Mouse (Mus musculus) thymus, postnatal 14 days (tissue): Measurements from ENCODE around the gene Pdzk1.

Experiments
- DNase-seq: peaks from one replicate; pipeline ENCODE4 v3.0.0; 2021

Pdzk1 gene

DNA sequence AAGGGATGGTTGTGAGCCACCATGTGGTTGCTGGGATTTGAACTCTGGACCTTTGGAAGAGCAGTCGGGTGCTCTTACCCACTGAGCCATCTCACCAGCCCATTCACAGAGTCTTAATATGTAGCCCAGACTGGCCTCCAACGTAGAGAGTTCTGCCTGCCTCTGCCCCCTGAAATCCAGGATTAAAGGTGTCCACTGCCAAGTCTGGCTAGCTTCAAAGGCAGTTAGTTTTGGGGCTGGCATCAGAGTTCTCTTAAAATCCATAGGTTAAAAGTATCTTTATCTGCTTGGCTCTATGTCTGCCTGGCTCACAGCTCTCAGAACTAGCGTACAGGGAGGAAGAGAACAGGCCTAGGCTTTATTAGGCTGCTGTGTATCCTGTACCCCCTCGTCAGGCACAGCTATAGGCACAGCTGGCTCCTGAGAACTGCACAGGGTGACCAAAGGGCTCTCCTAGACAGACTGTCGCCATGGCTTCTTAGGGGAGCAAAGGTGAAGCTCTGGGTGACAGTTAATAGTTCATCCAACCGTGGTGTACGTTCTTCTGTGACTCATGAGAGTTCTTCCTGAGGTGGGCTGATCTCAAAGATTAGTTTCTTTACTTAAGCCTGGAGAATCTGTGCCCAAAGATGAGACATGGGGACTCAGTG, 10.0 kb downstream of the Pdzk1 start:
- no peak for DNase-seq

DNA sequence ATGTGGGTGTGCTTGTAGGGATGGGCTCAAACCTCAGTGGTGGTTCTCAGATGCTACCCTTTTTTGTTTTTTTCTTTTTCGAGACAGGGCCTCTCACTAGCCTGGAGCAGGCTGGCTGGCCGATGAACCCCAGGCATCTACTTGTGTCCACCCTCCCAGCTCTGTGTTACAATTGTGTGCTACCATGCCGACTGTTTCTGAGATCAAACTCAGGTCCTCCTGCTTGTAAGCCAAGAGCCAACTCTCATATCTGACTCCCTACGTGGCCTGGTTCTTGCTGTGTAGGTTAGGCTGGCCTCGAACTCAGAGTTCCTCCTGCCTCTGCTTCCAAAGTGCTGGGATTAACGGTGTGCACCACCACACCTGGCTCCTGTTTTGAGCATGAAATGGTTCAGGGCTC, 16.1 kb downstream of the Pdzk1 start:
- DNase-seq: no peak

DNA sequence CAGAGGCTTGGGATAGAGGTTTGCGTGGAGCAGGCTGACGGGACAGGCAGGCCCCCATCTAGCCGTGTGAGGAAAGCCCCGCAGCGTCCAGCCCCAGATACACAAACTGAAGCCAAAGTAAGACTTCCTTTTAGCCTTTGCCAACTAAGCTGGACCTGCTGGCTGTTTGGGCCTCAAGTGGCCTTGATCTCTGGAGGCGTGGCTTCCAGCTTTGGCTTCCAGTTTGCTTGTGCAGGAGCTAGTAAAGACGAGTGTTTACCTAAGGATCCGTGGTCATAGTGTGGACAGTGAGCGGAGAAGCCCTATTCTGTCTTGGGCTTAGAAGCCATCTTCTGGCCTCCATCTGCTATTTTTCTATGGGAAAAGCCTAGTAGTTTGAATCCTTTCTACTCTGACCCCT, 16.7 kb downstream of the Pdzk1 start:
- DNase-seq: no peak

DNA sequence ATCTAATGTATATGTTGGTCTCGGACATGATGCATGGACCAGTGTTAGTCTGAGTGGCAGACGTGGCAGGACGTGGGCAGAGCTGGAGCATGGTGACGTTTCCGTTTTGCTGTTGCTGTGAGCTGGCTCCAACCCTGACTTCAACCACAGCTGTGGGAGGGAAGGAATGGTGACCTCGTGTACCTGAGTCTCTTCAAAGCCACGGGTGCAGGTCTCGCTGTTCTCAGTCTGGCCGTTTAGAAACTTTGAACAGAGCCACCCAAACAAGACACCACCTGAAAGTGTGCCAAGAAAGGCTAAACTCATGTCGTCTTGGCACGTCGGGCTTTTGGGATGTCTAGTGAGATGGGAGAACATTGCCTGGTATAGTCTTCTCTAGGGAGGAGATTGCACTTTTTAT, 17.9 kb downstream of the Pdzk1 start:
- peak; percentile 26 for DNase-seq

DNA sequence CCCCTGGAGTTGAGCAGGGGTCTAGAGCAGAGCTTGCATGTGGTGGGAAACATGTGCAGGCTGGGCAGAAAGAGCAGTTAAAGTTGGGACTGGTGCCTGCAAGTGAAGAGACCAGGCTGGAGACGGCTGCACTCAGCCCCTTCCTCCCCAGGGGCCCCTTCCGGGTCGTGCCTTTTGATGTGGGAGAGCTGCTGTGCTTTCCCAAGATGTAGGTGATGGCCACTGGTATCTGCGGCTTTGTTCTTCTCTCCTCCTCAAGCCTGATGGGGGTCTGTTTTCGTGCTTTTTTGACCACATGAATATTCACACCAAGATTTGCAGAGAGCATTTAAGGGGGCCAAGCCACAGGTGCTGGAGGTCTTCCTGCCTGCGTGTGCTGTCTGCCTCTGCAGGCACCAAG, 18.6 kb downstream of the Pdzk1 start:
- peak; percentile 64 for DNase-seq

DNA sequence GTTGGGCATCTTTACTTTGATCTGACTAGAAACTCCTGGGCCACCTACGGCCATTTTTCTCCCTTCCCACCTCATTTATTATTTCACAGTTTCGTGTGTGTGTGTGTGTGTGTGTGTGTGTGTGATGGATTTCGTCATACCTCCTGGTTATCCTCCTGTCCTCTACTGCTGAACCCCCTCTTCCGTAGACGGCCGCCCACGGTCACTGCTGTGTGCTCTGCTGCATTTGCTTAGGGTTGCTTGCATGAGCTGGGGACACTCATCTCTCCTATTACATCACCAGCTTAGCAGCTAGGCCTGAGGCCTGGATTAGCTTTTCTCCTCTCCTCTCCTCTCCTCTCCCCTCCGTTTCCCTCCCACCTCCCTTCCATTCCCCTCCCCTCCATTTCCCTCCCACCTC, 19.4 kb downstream of the Pdzk1 start:
- DNase-seq: no peak

DNA sequence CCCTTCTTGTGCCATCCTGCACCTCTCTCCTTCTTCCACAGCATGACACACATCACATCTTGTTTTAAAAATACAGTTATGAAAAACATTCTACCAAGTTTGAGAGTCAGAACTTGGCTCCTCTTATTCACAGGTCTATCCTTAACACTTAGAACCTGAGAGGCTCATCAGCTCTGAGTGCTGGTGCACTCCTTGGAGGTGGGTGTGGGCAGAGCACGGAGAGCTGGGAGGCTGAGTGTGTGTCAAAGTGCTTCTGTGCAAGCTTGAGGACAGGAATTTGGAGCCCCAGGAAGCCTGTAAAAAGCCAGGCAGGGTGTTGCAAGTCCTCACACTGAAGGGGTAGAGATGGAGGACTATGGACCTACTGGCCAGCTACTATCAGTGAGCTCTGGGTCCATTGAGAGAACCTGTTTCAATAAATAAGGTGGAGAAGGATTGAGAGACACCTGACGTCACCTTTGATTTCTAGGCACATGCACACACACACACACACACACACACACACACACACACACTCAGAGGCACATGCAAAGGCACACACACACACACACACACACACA, 20.2 kb downstream of the Pdzk1 start:
- DNase-seq: no peak

DNA sequence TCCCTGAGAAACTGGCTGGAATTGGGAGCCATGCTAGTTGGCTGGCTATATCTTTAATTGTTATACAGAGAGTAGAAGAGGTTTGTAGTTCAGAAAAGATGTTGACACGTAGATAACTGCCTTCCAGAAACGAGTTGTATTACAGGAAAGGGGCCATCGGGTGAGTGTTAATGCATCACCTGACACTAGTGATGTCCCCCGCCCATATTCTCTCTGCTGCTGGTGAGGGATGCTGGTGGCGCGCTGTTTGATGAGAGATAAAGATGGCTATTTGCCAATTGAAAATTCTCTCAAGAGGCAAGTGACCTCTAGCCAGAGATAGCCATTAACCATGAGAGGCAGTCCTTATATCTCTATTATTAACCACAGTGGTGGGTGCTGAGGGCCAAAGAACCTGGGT, 23.5 kb downstream of the Pdzk1 start:
- DNase-seq: no peak

DNA sequence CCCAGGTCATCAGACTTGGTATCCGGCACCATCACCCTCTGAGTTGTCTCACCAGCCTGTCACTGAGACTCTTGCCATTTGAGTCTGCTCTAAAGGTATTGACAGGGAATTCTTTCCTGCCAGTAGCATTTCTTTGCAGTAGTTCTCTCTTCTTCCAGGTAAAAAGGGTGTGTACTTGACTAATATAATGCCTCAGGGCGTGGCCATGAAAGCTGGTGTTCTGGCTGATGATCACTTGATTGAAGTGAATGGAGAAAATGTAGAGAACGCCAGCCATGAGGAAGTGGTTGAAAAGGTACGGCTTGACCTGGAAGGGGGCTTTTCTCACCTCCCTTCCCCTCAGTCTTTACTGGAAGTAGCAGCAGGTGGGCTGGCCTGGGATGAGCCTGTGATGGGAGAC, 25.3 kb downstream of the Pdzk1 start:
- no peak for DNase-seq

DNA sequence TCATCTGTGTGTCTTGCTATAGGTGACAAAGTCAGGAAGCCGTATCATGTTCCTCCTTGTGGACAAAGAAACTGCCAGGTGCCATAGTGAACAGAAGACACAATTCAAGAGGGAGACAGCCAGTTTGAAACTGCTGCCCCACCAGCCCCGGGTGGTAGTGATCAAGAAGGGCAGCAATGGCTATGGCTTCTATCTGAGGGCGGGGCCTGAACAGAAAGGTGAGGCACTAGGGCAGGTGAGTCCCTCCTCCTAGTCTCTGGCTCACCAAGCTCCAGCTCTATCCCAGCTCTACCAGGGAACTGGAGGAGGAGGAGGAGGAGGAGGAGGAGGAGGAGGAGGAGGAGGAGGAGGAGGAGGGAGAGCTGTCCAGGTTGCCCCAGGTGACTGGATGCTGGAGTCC, 26.7 kb downstream of the Pdzk1 start:
- DNase-seq: no peak

DNA sequence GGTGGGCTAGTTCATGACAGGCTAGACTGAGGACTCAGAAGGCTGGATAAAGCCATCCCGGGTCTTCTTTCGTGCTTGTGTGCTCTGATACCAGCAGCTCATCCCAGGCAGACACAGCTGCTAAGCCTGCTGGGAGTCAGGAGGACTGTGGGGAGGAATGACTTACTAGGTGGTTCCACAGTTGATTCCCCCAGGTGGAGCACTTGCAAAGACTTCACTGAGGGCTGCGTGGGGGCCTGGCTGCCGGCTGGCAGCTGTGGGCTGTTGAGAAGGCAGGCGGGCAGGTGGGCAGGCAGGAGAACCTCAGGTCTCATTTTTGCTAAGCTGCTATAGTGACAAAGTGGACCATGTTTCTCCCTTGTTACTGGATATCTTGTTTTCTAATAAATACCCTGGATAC, 31.4 kb downstream of the Pdzk1 start:
- no peak for DNase-seq

DNA sequence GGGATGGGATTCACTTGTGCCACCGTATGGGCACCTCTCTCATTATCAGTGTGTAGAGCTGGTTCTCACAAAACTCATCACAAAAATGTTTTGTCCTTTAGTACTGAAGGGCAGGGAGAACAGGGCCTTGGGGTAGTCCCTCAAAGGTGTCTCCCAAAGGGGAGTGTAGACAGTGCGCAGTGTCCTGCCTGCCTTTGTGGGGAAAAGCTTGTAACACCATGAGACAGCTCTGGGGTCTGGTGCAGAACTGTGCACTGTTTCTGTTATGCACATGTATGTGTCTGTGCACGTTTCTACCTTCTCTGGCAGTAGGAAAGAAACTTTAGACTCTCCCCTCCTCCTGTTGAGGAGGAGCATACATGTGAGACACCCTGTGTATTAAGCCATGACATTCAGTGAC, 38.8 kb downstream of the Pdzk1 start:
- DNase-seq: no peak

DNA sequence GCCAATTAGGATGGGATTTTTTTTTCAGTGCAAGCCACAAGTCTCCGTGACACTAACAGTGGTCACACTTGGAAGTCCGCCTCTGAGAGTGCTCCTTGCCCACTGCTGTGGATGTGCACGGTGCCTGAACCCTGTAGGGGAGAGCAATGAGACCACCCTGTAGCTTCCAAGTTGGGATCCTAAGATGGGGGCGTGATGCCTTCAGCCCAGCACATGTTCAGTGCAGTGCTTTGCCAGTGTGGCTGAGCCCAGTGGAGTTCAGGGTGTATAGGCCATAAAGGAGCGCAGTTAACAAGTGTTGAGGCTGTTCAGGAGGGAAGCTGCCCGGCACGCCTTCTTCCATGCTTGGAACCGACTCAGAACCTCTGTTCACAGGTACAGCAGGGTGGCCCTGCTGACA, 39.5 kb downstream of the Pdzk1 start:
- DNase-seq: no peak

DNA sequence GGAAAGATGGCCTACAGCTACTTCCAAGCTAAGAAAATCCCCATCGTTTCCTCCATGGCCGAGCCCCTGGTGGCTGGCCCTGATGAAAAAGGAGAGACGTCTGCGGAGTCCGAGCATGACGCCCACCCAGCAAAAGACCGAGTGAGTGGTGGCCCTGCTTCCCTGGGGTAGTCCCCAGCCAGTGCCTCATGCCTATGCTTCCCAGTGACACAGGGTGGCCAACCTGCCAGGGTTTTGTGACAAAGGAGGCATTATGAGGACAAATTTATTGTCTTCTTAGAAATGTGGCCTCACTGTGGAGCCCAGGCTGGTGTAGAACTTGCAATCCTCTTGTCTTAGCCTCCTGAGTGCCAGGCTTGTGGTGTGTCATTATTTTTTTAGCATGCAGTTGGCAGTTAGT, 40.0 kb downstream of the Pdzk1 start:
- no peak for DNase-seq

DNA sequence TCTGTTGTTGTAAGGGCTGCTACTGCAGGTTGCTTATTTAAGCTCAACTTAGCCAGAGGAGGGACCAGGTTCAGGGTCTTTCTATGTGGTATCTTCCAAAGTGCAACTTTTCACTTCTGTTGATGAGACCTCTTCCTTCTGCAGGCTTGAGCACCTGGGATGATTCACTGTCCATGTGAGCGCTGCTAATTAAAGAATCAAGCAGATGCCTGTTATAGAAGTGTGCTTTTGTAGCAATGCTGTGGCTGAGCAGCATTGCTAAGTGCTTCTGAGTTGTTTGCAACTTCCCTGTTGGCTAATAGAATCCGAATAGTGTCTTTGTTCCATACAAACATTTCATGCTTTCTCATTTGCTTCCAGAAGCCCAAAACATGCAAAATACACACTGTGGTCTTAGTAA, 41.2 kb downstream of the Pdzk1 start:
- DNase-seq: no peak

DNA sequence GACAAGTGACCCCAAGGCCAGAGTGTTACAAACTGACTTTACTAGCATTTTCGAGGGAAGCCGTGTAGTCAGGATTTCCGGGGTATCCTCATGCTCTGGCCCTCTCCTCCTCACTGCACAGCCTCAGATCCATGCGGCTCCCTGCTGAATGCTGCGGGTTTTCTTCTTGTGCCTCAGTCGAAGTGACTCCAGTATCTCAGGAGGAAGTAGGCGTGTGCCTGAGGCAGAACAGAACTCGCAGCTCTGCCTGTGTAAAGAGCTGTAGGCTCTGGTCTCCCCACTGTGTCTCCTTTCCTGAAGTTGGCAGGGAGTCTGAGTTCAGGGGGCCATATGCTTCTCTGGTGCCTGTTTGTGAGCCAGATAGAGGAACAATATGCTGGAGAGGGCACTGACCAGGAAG, 42.0 kb downstream of the Pdzk1 start:
- DNase-seq: no peak

DNA sequence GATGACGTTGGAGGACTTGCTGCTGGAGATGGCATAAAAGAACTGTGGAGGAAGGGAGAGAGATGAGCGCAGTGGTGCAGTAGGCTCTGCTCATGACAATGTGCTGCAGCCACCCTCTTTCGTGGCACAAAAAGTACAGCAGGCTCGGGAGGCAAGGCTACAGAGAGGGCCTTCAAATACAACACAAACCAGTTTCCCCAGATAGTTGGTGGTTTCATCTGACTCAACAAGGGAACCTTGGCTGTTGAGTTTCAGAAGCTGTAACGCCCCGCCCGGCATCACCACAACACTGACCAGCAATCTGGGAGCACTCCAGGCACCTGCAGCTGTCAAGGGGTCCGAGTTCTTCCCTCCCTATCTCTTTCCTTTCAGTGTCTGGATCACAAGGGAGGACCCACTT, 43.4 kb downstream of the Pdzk1 start:
- no peak for DNase-seq

DNA sequence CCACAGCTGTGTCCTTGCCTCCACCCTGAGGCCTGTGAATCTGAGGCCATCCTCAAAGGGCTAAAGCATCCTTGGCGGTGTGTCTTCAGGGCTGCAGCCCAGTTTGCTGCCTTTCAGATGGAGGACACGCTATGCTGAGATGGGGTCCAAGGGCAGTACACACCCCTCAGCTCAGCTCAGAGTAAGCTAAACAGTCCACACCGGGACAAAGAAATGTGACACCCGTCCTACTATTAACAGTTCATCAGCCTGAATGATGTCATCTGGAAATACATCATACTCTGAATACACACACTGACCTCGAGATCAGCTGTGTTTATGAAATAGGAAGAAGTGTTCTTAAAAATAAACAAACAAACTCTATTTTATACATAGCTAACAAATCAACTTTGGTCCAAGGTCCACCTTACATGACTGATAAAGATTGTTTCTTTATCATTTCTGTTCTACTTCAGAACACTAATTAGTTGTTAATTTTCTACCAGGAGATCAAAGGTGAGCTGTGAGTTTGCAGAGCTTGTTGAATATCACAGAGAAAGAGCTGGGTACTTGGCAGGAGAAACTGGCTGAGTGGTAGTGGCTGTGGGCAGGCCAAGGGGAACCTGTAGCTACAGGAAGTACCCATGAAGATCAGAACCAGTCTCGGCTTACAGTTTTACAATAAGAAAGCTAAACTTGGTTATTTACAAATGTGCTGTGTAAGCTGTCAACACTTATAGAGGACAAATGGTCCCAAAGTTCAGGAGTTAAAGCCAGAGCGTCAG, 45.9 kb downstream of the Pdzk1 start:
- no peak for DNase-seq

DNA sequence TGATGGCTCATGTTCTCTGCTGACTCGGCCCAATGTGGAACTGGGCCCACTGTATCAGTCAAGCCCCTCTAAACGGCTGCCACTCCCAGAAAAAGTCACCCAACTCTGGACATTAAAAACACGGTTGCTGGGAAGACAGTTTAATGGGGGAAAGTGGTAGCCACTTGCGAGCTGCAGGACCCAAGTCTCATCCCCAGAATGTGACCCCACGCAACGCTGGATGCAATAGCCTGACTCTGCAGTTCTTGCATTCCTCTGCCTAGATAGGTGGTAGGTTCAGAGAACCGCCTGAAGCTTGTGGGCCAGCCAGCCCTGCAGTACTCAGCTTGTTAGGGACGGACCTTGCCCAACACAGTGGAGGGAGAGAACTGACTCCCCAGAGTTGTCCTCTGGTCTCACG, 50.5 kb downstream of the Pdzk1 start:
- DNase-seq: no peak

DNA sequence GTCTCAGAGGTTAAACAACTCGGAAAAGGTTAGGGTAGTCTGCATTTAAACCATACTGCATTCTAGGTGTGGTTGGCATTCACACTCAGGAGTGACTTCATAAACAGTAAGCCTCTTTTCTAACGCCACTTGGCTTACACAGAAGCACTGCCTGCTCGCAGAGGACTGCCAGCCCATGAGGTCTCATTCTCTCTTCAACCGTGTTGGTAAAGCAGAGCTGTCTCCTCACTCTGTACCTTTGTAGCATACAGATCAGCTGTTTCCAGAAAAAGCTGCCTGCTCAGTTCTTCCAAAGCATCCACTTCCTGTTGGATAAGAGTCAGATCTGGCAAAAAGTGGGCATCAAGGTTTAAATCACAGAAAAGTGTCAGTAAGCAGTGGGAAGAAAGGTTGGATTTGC, 51.3 kb downstream of the Pdzk1 start:
- no peak for DNase-seq

DNA sequence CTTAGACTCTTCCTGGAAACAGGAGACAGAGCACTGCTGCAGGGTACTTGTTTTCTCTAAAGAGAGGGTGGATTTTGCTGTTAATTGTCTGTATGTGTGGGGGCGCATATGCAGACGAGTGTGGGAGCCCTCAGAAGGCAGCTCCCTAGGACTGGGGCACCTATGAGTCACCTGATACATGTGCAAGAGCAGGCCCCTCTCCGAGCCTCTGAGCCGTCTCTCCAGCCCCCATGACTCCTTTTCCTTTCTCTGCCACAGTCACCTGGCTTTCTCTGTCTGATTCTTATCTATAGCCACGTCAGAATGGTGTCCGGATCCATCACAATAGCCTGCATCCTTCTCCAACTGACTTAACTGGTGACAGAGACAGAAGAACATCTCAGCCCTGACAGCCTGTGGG, 52.5 kb downstream of the Pdzk1 start:
- DNase-seq: no peak

DNA sequence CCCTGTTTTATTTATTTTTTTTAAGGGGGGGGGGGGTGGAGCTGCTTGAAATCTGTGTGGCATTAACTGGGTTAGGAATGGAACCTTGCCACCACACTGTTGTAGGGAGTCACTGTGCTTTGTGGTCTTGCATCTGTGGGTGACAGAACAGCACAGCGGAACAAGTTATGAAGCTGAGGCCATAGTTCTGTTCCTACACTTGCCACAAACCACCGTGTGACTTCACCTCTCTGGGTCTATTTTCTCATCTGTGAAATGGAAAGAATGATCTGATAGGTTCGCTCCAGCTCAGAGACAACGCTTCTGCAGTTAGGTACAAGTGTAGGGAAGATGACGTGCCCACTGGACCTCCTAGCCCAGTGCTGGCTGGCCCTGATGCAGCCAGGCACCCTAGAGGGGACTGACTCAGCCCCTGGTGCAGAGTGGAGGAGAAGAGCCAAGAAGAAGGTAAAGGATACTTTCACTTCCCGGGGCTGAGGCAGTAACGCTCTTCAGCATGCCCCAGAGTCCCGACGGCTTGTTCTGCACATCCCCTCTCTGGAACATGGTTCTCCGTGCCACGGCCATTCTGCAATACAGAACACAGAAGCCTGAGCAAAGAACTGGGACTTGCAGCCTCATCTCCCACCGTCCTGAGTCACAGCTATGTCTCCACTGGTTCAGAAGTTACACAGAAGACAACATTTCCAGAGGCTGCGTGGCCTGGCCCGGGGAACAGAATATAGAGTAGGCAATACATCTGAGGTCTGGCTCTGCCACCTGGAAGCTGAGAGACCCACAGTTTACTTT, 53.2 kb downstream of the Pdzk1 start:
- DNase-seq: no peak

DNA sequence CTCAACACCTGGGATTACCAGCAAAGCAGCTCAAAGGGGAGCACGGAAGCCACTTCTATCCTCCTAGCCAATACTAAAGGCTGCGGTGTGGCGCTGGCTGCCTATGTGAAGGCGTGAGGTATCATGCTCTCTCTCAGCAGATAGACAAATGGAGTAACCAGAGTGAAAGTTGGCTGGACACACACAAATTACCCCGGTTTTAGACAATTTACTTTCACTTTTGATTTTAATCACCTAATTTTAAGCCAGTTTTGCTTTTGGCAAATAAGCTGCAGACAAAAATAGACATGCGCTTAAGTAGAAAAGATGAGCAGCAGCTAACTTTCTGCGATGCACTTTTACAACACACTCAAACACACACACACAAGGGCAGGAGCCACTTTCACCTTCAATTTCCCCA, 54.6 kb downstream of the Pdzk1 start:
- no peak for DNase-seq
